Mouse (Mus musculus) lung, postnatal 0 days (tissue): ENCODE results near the gene Endou.

Experiments
- CTCF ChIP-seq: IDR thresholded peaks from 2 replicates; pipeline ENCODE4 v1.5.1; 2016; ENCODE audit warnings: antibody characterized with exemption, mild to moderate bottlenecking
- EP300 ChIP-seq: IDR thresholded peaks from 2 replicates; pipeline ENCODE4 v1.6.1; 2016; ENCODE audit warnings: antibody characterized with exemption, mild to moderate bottlenecking, control low read depth

GRCm38 (mm10) chr15:97746748-97747147 lies 15.6 kb upstream of the Endou start:
- TF ChIP-seq CTCF (no peak), EP300 (no peak)
